In the genomic region with DNA sequence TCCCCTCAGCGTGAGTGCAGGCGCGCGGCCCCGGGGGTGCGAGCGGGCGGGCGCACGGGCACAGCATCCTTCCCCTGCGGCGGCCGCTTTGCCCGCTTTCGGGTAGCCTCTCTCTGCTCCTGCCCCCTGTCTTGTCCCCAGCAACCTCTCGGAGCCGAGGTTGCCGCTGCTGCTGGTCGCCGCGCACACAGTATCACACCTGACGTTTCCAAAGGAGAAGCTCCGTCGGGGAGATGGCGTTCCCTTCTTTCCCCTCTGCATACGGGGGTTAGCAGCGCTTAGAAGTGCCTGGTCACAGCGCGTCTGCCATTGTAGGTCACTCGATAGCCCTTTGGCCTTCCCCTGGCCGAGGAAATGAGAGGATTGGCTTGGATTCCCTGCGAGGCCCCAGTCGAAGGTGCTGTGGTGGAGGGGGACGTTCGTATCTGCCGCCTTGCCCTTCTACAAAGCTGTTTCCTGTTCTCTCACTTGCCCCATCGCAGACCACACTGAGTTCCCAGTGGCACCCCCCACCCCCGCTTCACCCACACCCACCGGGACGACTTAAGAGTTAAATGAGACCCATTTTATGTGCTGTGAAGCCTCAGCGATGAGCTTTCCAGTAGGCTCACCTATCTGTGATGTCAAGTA, we compare ENCODE assay signal across 7 mouse cellular contexts. TPM values are rescaled to one million over a fixed set of nuclear protein-coding genes. Genes with fewer than 3 reads are reported as not detected.
DNase-seq lines count a peak whose midpoint lies in the region; ATAC-seq and TF ChIP-seq lines count a peak whose summit lies in the region.

No protein-coding gene starts in this region.

- TF ChIP-seq CTCF in thymus, adult 2 months (IDR thresholded peaks at IDR 0.05; ENCODE audit: borderline replicate concordance, control insufficient read depth, extremely low read depth, insufficient read depth, low read length, poor library complexity): no peak

- H3K27ac ChIP-seq in lung, embryonic 16.5 days (ENCODE audit: low read length): peak overlapping the region; percentile 92
- H3K27ac ChIP-seq in brown adipose tissue, adult 24 weeks (replicated peaks; ENCODE audit: low read depth, low read length): peak overlapping the region; percentile 72
- H3K27ac ChIP-seq in forebrain, embryonic 16.5 days (ENCODE audit: low read length): peak overlapping the region; percentile 87
- peak overlapping the region; percentile 99 for H3K27ac ChIP-seq in liver, embryonic 16.5 days (ENCODE audit: low read length)
- H3K27ac ChIP-seq in thymus, adult 2 months (ENCODE audit: control insufficient read depth, insufficient read depth, low read length): peak overlapping the region; percentile 72

- H3K27me3 ChIP-seq in lung, embryonic 16.5 days (ENCODE audit: control insufficient read depth, insufficient read depth, low read depth, low read length): no peaks in the 10 kb centered on the region
- no peaks in the 10 kb centered on the region for H3K27me3 ChIP-seq in forebrain, embryonic 16.5 days (replicated peaks; ENCODE audit: control insufficient read depth, insufficient read depth, low read length)
- no peaks in the 10 kb centered on the region for H3K27me3 ChIP-seq in liver, embryonic 16.5 days (ENCODE audit: control insufficient read depth, insufficient read depth, low read depth, low read length)
- H3K27me3 ChIP-seq in thymus, adult 2 months (ENCODE audit: control insufficient read depth, insufficient read depth, low read length): no peaks in the 10 kb centered on the region

- no peak for DNase-seq in lung, postnatal 10 days
- DNase-seq in thymus, adult 2 months: peak; percentile 48
- DNase-seq in spleen, adult 12 weeks (ENCODE audit: low spot score): no peak

- H3K4me3 ChIP-seq in lung, embryonic 16.5 days (ENCODE audit: low read length): peak overlapping the region; percentile 99
- H3K4me3 ChIP-seq in brown adipose tissue, adult 24 weeks (ENCODE audit: insufficient read depth, low read depth, low read length): peak overlapping the region; percentile 77
- peak overlapping the region; percentile 95 for H3K4me3 ChIP-seq in forebrain, embryonic 16.5 days (replicated peaks; ENCODE audit: low read length)
- peak overlapping the region; percentile 97 for H3K4me3 ChIP-seq in liver, embryonic 16.5 days (ENCODE audit: low read depth, low read length)
- peak overlapping the region; percentile 81 for H3K4me3 ChIP-seq in thymus, adult 2 months (ENCODE audit: control insufficient read depth, insufficient read depth, low read length)

- no peak for TF ChIP-seq POLR2A in thymus, adult 2 months (IDR thresholded peaks at IDR 0.05; ENCODE audit: control insufficient read depth, extremely low read depth, insufficient read depth, low read length, poor library complexity)

- peak overlapping the region; percentile 65 for H3K4me2 ChIP-seq in lung, embryonic 16.5 days (ENCODE audit: low read depth, low read length)
- H3K4me2 ChIP-seq in forebrain, embryonic 16.5 days (ENCODE audit: low read length): peak overlapping the region; percentile 85
- H3K4me2 ChIP-seq in liver, embryonic 16.5 days (ENCODE audit: low read depth, low read length): peak overlapping the region; percentile 64

- ATAC-seq in lung, embryonic 16.5 days (ENCODE audit: low read depth): no peak
- no peak; the same call in 1 of the 2 replicates for ATAC-seq in forebrain, embryonic 16.5 days
- ATAC-seq in liver, embryonic 16.5 days (ENCODE audit: low read depth): peak; percentile 35

- 0% methylated on average over 41 of the region's 41 CpGs for WGBS in lung, embryonic 16.5 days
- WGBS in forebrain, embryonic 16.5 days: under 1% methylated on average over 41 of the region's 41 CpGs
- WGBS in liver, embryonic 16.5 days (ENCODE audit: insufficient replicate concordance): under 1% methylated on average over 41 of the region's 41 CpGs
- under 1% methylated on average over 41 of the region's 41 CpGs for WGBS in thymus, adult 2 months

- peaks cover 3% of the 10 kb centered on the region for H3K4me1 ChIP-seq in lung, embryonic 16.5 days (replicated peaks; ENCODE audit: control insufficient read depth, insufficient read depth, low read length)
- no peaks in the 10 kb centered on the region; the same call in 1 of the 2 replicates for H3K4me1 ChIP-seq in brown adipose tissue, adult 24 weeks (ENCODE audit: control insufficient read depth, insufficient read depth, insufficient read length, low read length)
- H3K4me1 ChIP-seq in forebrain, embryonic 16.5 days (replicated peaks; ENCODE audit: control insufficient read depth, insufficient read depth, low read length): peaks cover 14% of the 10 kb centered on the region
- H3K4me1 ChIP-seq in liver, embryonic 16.5 days (ENCODE audit: control insufficient read depth, low read depth, low read length): peaks cover 27% of the 10 kb centered on the region
- peaks cover 6% of the 10 kb centered on the region; the same call in 1 of the 2 replicates for H3K4me1 ChIP-seq in thymus, adult 2 months (replicated peaks; ENCODE audit: control insufficient read depth, insufficient read depth, low read length)

- H3K36me3 ChIP-seq in lung, embryonic 16.5 days (ENCODE audit: control insufficient read depth, insufficient read depth, low read length): peaks cover 9% of the 10 kb centered on the region
- no peaks in the 10 kb centered on the region for H3K36me3 ChIP-seq in forebrain, embryonic 16.5 days (ENCODE audit: control insufficient read depth, insufficient read depth)
- H3K36me3 ChIP-seq in liver, embryonic 16.5 days (ENCODE audit: control insufficient read depth, insufficient read depth): peaks cover 13% of the 10 kb centered on the region
- H3K36me3 ChIP-seq in thymus, adult 2 months (ENCODE audit: control insufficient read depth, insufficient read depth, low read length): 0 out of 2 replicates have a peak, but pooled peaks cover 3% of the 10 kb centered on the region

- peak overlapping the region; percentile 96 for H3K9ac ChIP-seq in lung, embryonic 16.5 days (ENCODE audit: low read length)
- H3K9ac ChIP-seq in forebrain, embryonic 16.5 days (replicated peaks; ENCODE audit: low read depth, low read length): peak overlapping the region; percentile 98
- peak overlapping the region; percentile 98 for H3K9ac ChIP-seq in liver, embryonic 16.5 days (ENCODE audit: low read depth, low read length)

- H3K9me3 ChIP-seq in lung, embryonic 16.5 days (ENCODE audit: control insufficient read depth, low read length): no peaks in the 10 kb centered on the region
- H3K9me3 ChIP-seq in forebrain, embryonic 16.5 days (ENCODE audit: control insufficient read depth, low read length): no peaks in the 10 kb centered on the region
- H3K9me3 ChIP-seq in liver, embryonic 16.5 days (replicated peaks; ENCODE audit: control insufficient read depth, low read length): no peaks in the 10 kb centered on the region

RNA-seq across cellular contexts. Expression of gene Cmtr1, which starts 0.5 kb away (rescaled TPM):
- 128 and 138 TPM in 2 replicates for polyA plus RNA-seq in lung, embryonic 16.5 days (2015; fragmentation: Nextera tagmentation; extraction: Ambion mirVana)
- 23.9 and 27.6 TPM in 2 replicates for polyA plus RNA-seq in brown adipose tissue, adult 24 weeks (2012; ENCODE audit: insufficient read depth, insufficient read length, missing spikeins)
- 132 and 146 TPM in 2 replicates for polyA plus RNA-seq in forebrain, embryonic 16.5 days (2015; fragmentation: Nextera tagmentation; extraction: Ambion mirVana)
- 58.4 and 62.0 TPM in 2 replicates for polyA plus RNA-seq in liver, embryonic 16.5 days (2015; fragmentation: Nextera tagmentation; extraction: Ambion mirVana)
- 46.4 and 53.9 TPM in 2 replicates for polyA plus RNA-seq in thymus, adult 2 months (2012; rRNA removed)

RNA-seq across cellular contexts. Expression of gene Gm28043, which starts 46.2 kb away (rescaled TPM):
- polyA plus RNA-seq in lung, embryonic 16.5 days (2015; fragmentation: Nextera tagmentation; extraction: Ambion mirVana): 2.4 and 3.3 TPM in 2 replicates
- 0.48 and 1.0 TPM in 2 replicates for polyA plus RNA-seq in brown adipose tissue, adult 24 weeks (2012; ENCODE audit: insufficient read depth, insufficient read length, missing spikeins)
- 2.3 and 2.6 TPM in 2 replicates for polyA plus RNA-seq in forebrain, embryonic 16.5 days (2015; fragmentation: Nextera tagmentation; extraction: Ambion mirVana)
- 1.3 TPM in 2 replicates for polyA plus RNA-seq in liver, embryonic 16.5 days (2015; fragmentation: Nextera tagmentation; extraction: Ambion mirVana)
- polyA plus RNA-seq in thymus, adult 2 months (2012; rRNA removed): 2.2 and 2.3 TPM in 2 replicates

RNA-seq across cellular contexts. Expression of gene Rnf8, which starts 46.3 kb away (rescaled TPM):
- polyA plus RNA-seq in lung, embryonic 16.5 days (2015; fragmentation: Nextera tagmentation; extraction: Ambion mirVana): 61.6 and 67.9 TPM in 2 replicates
- polyA plus RNA-seq in brown adipose tissue, adult 24 weeks (2012; ENCODE audit: insufficient read depth, insufficient read length, missing spikeins): 11.0 and 11.7 TPM in 2 replicates
- 103 and 104 TPM in 2 replicates for polyA plus RNA-seq in forebrain, embryonic 16.5 days (2015; fragmentation: Nextera tagmentation; extraction: Ambion mirVana)
- 30.5 and 33.7 TPM in 2 replicates for polyA plus RNA-seq in liver, embryonic 16.5 days (2015; fragmentation: Nextera tagmentation; extraction: Ambion mirVana)
- polyA plus RNA-seq in thymus, adult 2 months (2012; rRNA removed): 36.8 and 37.2 TPM in 2 replicates

RNA-seq across cellular contexts. Expression of gene Ccdc167, which starts 56.0 kb away (rescaled TPM):
- polyA plus RNA-seq in lung, embryonic 16.5 days (2015; fragmentation: Nextera tagmentation; extraction: Ambion mirVana): 13.5 and 13.6 TPM in 2 replicates
- polyA plus RNA-seq in brown adipose tissue, adult 24 weeks (2012; ENCODE audit: insufficient read depth, insufficient read length, missing spikeins): 14.6 and 20.1 TPM in 2 replicates
- polyA plus RNA-seq in forebrain, embryonic 16.5 days (2015; fragmentation: Nextera tagmentation; extraction: Ambion mirVana): 9.3 and 11.6 TPM in 2 replicates
- polyA plus RNA-seq in liver, embryonic 16.5 days (2015; fragmentation: Nextera tagmentation; extraction: Ambion mirVana): 6.8 and 7.3 TPM in 2 replicates
- 15.1 and 17.7 TPM in 2 replicates for polyA plus RNA-seq in thymus, adult 2 months (2012; rRNA removed)
